Mouse (Mus musculus): Measurements from ENCODE around the gene C1s1. TPM values are rescaled to one million over a fixed set of nuclear protein-coding genes. Genes with fewer than 3 reads are reported as not detected.
"Not testable (repeated sequence)": the region's sequence is repeated elsewhere in the genome, so short reads cannot be mapped to it uniquely, and the experiment has no call there.

Gene C1s1
- not detected in 2 replicates for polyA plus RNA-seq (2012; ENCODE audit: insufficient read depth, insufficient read length, low replicate concordance, missing spikeins)

GRCm38 (mm10) chr6:124542284-124542683 lies at the start of gene C1s1:
TSS of gene C1s1 (minus strand) at chr6:124542359.
- WGBS = 0% methylated on average over 1 of the region's 1 CpGs
- H3K27ac ChIP-seq (ENCODE audit: insufficient read depth, low read depth, low read length); H3K4me3 ChIP-seq (ENCODE audit: insufficient read depth, low read depth, low read length); H3K4me1 ChIP-seq (ENCODE audit: control insufficient read depth, insufficient read depth, low read length): not testable (repeated sequence)

GRCm38 (mm10) chr6:124588771-124589170 lies 46.6 kb upstream of the C1s1 start:
- Histone ChIP-seq H3K4me3 (ENCODE audit: insufficient read depth, low read depth, low read length) (no peak overlapping the region), H3K27ac (ENCODE audit: insufficient read depth, low read depth, low read length) (no peak overlapping the region)
- TF ChIP-seq CTCF (IDR thresholded peaks at IDR 0.05; ENCODE audit: insufficient read depth, low read depth, low read length) = no peak

GRCm38 (mm10) chr6:124586266-124586665 lies 44.1 kb upstream of the C1s1 start:
- Histone ChIP-seq H3K27ac (ENCODE audit: insufficient read depth, low read depth, low read length) (no peak overlapping the region), H3K4me1 (ENCODE audit: control insufficient read depth, insufficient read depth, low read length) (no peaks in the 10 kb centered on the region), H3K4me3 (ENCODE audit: insufficient read depth, low read depth, low read length) (no peak overlapping the region)
- WGBS = 72% methylated on average over 4 of the region's 4 CpGs
- no peak for TF ChIP-seq CTCF (IDR thresholded peaks at IDR 0.05; ENCODE audit: insufficient read depth, low read depth, low read length)
- TF ChIP-seq POLR2A (IDR thresholded peaks at IDR 0.05; ENCODE audit: insufficient read depth, low read depth, low read length) = no peak

More at GRCm38 (mm10) chr6:124588771-124589170, 46.6 kb upstream of the C1s1 start:
- H3K4me1 ChIP-seq (ENCODE audit: control insufficient read depth, insufficient read depth, low read length) = no peaks in the 10 kb centered on the region

GRCm38 (mm10) chr6:124585761-124586160 lies 43.6 kb upstream of the C1s1 start:
- no peaks in the 10 kb centered on the region for H3K4me1 ChIP-seq (ENCODE audit: control insufficient read depth, insufficient read depth, low read length)

GRCm38 (mm10) chr6:124584935-124585334 lies 42.8 kb upstream of the C1s1 start:
- 76% methylated on average over 3 of the region's 3 CpGs for WGBS
- Histone ChIP-seq H3K27ac (ENCODE audit: insufficient read depth, low read depth, low read length) (no peak overlapping the region), H3K4me1 (ENCODE audit: control insufficient read depth, insufficient read depth, low read length) (no peaks in the 10 kb centered on the region), H3K4me3 (ENCODE audit: insufficient read depth, low read depth, low read length) (no peak overlapping the region)
- no peak for TF ChIP-seq POLR2A (IDR thresholded peaks at IDR 0.05; ENCODE audit: insufficient read depth, low read depth, low read length)
- TF ChIP-seq CTCF (IDR thresholded peaks at IDR 0.05; ENCODE audit: insufficient read depth, low read depth, low read length) = no peak

More at GRCm38 (mm10) chr6:124585761-124586160, 43.6 kb upstream of the C1s1 start:
- no peak for TF ChIP-seq CTCF (IDR thresholded peaks at IDR 0.05; ENCODE audit: insufficient read depth, low read depth, low read length)
- no peak for TF ChIP-seq POLR2A (IDR thresholded peaks at IDR 0.05; ENCODE audit: insufficient read depth, low read depth, low read length)
- Histone ChIP-seq H3K27ac (ENCODE audit: insufficient read depth, low read depth, low read length) (no peak overlapping the region), H3K4me3 (ENCODE audit: insufficient read depth, low read depth, low read length) (no peak overlapping the region)
- WGBS = 78% methylated on average over 3 of the region's 3 CpGs

GRCm38 (mm10) chr6:124582231-124582630 lies 40.1 kb upstream of the C1s1 start:
- Histone ChIP-seq H3K27ac (ENCODE audit: insufficient read depth, low read depth, low read length) (no peak overlapping the region), H3K4me1 (ENCODE audit: control insufficient read depth, insufficient read depth, low read length) (no peaks in the 10 kb centered on the region), H3K4me3 (ENCODE audit: insufficient read depth, low read depth, low read length) (no peak overlapping the region)
- WGBS = 94% methylated on average over 1 of the region's 1 CpGs
- no peak for TF ChIP-seq CTCF (IDR thresholded peaks at IDR 0.05; ENCODE audit: insufficient read depth, low read depth, low read length)
- TF ChIP-seq POLR2A (IDR thresholded peaks at IDR 0.05; ENCODE audit: insufficient read depth, low read depth, low read length) = no peak

GRCm38 (mm10) chr6:124580155-124580554 lies 38.0 kb upstream of the C1s1 start:
- WGBS = 77% methylated on average over 7 of the region's 7 CpGs
- H3K4me3 ChIP-seq (ENCODE audit: insufficient read depth, low read depth, low read length); H3K27ac ChIP-seq (ENCODE audit: insufficient read depth, low read depth, low read length); H3K4me1 ChIP-seq (ENCODE audit: control insufficient read depth, insufficient read depth, low read length): not testable (repeated sequence)

GRCm38 (mm10) chr6:124575155-124575678 lies 33.1 kb upstream of the C1s1 start:
- H3K4me3 ChIP-seq (ENCODE audit: insufficient read depth, low read depth, low read length); H3K27ac ChIP-seq (ENCODE audit: insufficient read depth, low read depth, low read length); H3K4me1 ChIP-seq (ENCODE audit: control insufficient read depth, insufficient read depth, low read length): not testable (repeated sequence)
- 90% methylated on average over 3 of the region's 3 CpGs for WGBS

- no peak for TF ChIP-seq POLR2A (IDR thresholded peaks at IDR 0.05; ENCODE audit: insufficient read depth, low read depth, low read length)
- TF ChIP-seq CTCF (IDR thresholded peaks at IDR 0.05; ENCODE audit: insufficient read depth, low read depth, low read length) = peak; percentile 45
- under 1% methylated on average over 8 of the region's 8 CpGs for WGBS
- no peaks in the 10 kb centered on the region for H3K4me1 ChIP-seq (ENCODE audit: control insufficient read depth, insufficient read depth, low read length)
- H3K4me3 ChIP-seq (ENCODE audit: insufficient read depth, low read depth, low read length) = no peak within 1 kb of the TSS
- H3K27ac ChIP-seq (ENCODE audit: insufficient read depth, low read depth, low read length) = no peak within 1 kb of the TSS
Measured at GRCm38 (mm10) chr6:124570026-124570425, 27.9 kb upstream of the C1s1 start, which contains the start of gene C1rb. TSS of gene C1rb (plus strand) at chr6:124570294.

GRCm38 (mm10) chr6:124561611-124562010 lies 19.5 kb upstream of the C1s1 start:
- H3K27ac ChIP-seq (ENCODE audit: insufficient read depth, low read depth, low read length); H3K4me1 ChIP-seq (ENCODE audit: control insufficient read depth, insufficient read depth, low read length); H3K4me3 ChIP-seq (ENCODE audit: insufficient read depth, low read depth, low read length): not testable (repeated sequence)
- 89% methylated on average over 2 of the region's 2 CpGs for WGBS

- 89% methylated on average over 4 of the region's 4 CpGs for WGBS
- H3K4me1 ChIP-seq (ENCODE audit: control insufficient read depth, insufficient read depth, low read length); H3K4me3 ChIP-seq (ENCODE audit: insufficient read depth, low read depth, low read length); H3K27ac ChIP-seq (ENCODE audit: insufficient read depth, low read depth, low read length): not testable (repeated sequence)
Measured at GRCm38 (mm10) chr6:124561156-124561555, 19.0 kb upstream of the C1s1 start.

GRCm38 (mm10) chr6:124555956-124556355 lies 13.8 kb upstream of the C1s1 start:
- WGBS = 82% methylated on average over 2 of the region's 2 CpGs
- H3K4me1 ChIP-seq (ENCODE audit: control insufficient read depth, insufficient read depth, low read length); H3K27ac ChIP-seq (ENCODE audit: insufficient read depth, low read depth, low read length); H3K4me3 ChIP-seq (ENCODE audit: insufficient read depth, low read depth, low read length): not testable (repeated sequence)

All from olfactory bulb, adult 2 months (tissue).